Mouse (Mus musculus) CH12.LX (cell line): ENCODE data around the gene Kri1. TPM values are rescaled to one million over a fixed set of nuclear protein-coding genes. Genes with fewer than 3 reads are reported as not detected.

Source experiments
- DNase-seq: peaks from one replicate; pipeline ENCODE4 v3.0.0-alpha.2; 2013; ENCODE audit errors: extremely low read depth
- H3K27ac ChIP-seq: 2 replicates; pipeline ENCODE4 v1.5.1; 2012; ENCODE audit warnings: low read depth, mild to moderate bottlenecking, control low read depth, moderate library complexity; ENCODE audit not compliant: insufficient read depth
- H3K27me3 ChIP-seq: replicated peaks from 2 replicates; pipeline ENCODE3; 2012; ENCODE audit warnings: inconsistent platforms
- H3K36me3 ChIP-seq, 2 experiments: replicated peaks in 1 of 2; 2 replicates each; pipeline versions ENCODE3 to v1.6.1; 2012; ENCODE audit warnings: inconsistent platforms in 1 of 2, low read length in 1 of 2, mild to moderate bottlenecking in 1 of 2, mixed read lengths in 1 of 2, moderate library complexity in 1 of 2; ENCODE audit not compliant: control insufficient read depth in 1 of 2, insufficient read depth in 1 of 2
- H3K4me1 ChIP-seq, 2 experiments: 2 replicates each; pipeline ENCODE4 v1.6.1; 2012; ENCODE audit warnings: inconsistent platforms in 1 of 2, moderate library complexity in 1 of 2; ENCODE audit not compliant: insufficient read depth in 2 of 2, control insufficient read depth in 1 of 2
- H3K4me2 ChIP-seq: 2 replicates; pipeline ENCODE4 v1.6.1; 2012; ENCODE audit warnings: low read depth, mild to moderate bottlenecking, control low read depth; ENCODE audit not compliant: poor library complexity, insufficient read depth, severe bottlenecking
- H3K4me3 ChIP-seq, 3 experiments: fragments of 150-350 bp in 1 of 3; sonication (generic) in 1 of 3; replicated peaks in 1 of 3; 2 replicates each; pipeline versions ENCODE3 to v1.5.1; 2011 to 2012; ENCODE audit warnings: low read depth in 2 of 3, low read length in 2 of 3, mild to moderate bottlenecking in 2 of 3, moderate library complexity in 2 of 3, control low read depth in 1 of 3, improper control_type of control experiment in 1 of 3, inconsistent platforms in 1 of 3, mixed read lengths in 1 of 3; ENCODE audit not compliant: poor library complexity in 1 of 3
- H3K79me2 ChIP-seq: replicated peaks from 2 replicates; pipeline ENCODE4 v1.6.1; 2012; ENCODE audit warnings: mild to moderate bottlenecking, moderate library complexity; ENCODE audit not compliant: control insufficient read depth, poor library complexity, insufficient read depth, severe bottlenecking; ENCODE audit errors: extremely low read depth
- H3K9ac ChIP-seq: 2 replicates; pipeline ENCODE4 v1.6.1; 2012; ENCODE audit warnings: low read depth, mild to moderate bottlenecking, control low read depth, moderate library complexity; ENCODE audit not compliant: insufficient read depth
- H3K9me3 ChIP-seq: replicated peaks from 2 replicates; pipeline ENCODE3; 2012; ENCODE audit warnings: low read length, inconsistent platforms, mixed read lengths
- BHLHE40 ChIP-seq: IDR thresholded peaks from 2 replicates; pipeline ENCODE4 v1.6.1; 2011; ENCODE audit warnings: mild to moderate bottlenecking, low read depth, low read length, improper control_type of control experiment
- CHD1 ChIP-seq: IDR thresholded peaks from 2 replicates; pipeline ENCODE4 v1.6.1; 2012; ENCODE audit warnings: low read depth, low read length, improper control_type of control experiment, inconsistent platforms
- CHD2 ChIP-seq: IDR thresholded peaks from 2 replicates; pipeline ENCODE4 v1.6.1; 2011; ENCODE audit warnings: low read length, improper control_type of control experiment
- E2F4 ChIP-seq: IDR thresholded peaks from 2 replicates; pipeline ENCODE4 v1.6.1; 2011; ENCODE audit warnings: low read depth, low read length, improper control_type of control experiment; ENCODE audit not compliant: insufficient replicate concordance
- ELF1 ChIP-seq: IDR thresholded peaks from 2 replicates; pipeline ENCODE4 v1.6.1; 2014; ENCODE audit warnings: low read depth, mild to moderate bottlenecking, inconsistent platforms, low read length, improper control_type of control experiment
- EP300 ChIP-seq: IDR thresholded peaks from 2 replicates; pipeline ENCODE4 v1.6.1; 2011; ENCODE audit warnings: low read length, improper control_type of control experiment
- ETS1 ChIP-seq: conservative IDR thresholded peaks from 2 replicates; pipeline ENCODE4 v1.6.1; 2012; ENCODE audit warnings: low read depth, mild to moderate bottlenecking, inconsistent platforms, low read length, improper control_type of control experiment, moderate library complexity
- HCFC1 ChIP-seq: IDR thresholded peaks from 2 replicates; pipeline ENCODE4 v1.6.1; 2012; ENCODE audit warnings: low read depth, mild to moderate bottlenecking, inconsistent platforms, low read length, improper control_type of control experiment
- IRF4 ChIP-seq: IDR thresholded peaks from 2 replicates; pipeline ENCODE4 v1.6.1; 2014; ENCODE audit warnings: low read depth, mild to moderate bottlenecking, inconsistent platforms, low read length, improper control_type of control experiment
- KAT2A ChIP-seq: IDR thresholded peaks from 2 replicates; pipeline ENCODE4 v1.6.1; 2012; ENCODE audit warnings: low read length, improper control_type of control experiment, inconsistent platforms; ENCODE audit not compliant: insufficient replicate concordance
- MAFK ChIP-seq: IDR thresholded peaks from 2 replicates; pipeline ENCODE4 v1.6.1; 2011; ENCODE audit warnings: low read length, improper control_type of control experiment; ENCODE audit not compliant: insufficient replicate concordance
- MAX ChIP-seq: IDR thresholded peaks from 2 replicates; pipeline ENCODE4 v1.6.1; 2011; ENCODE audit warnings: low read length, improper control_type of control experiment
- MAZ ChIP-seq: IDR thresholded peaks from 2 replicates; pipeline ENCODE4 v1.6.1; 2012; ENCODE audit warnings: low read depth, mild to moderate bottlenecking, inconsistent platforms, low read length, improper control_type of control experiment, moderate library complexity
- MEF2A ChIP-seq: IDR thresholded peaks from 2 replicates; pipeline ENCODE4 v1.6.1; 2014; ENCODE audit warnings: low read depth, mild to moderate bottlenecking, inconsistent platforms, low read length, improper control_type of control experiment, borderline replicate concordance
- MXI1 ChIP-seq: IDR thresholded peaks from 2 replicates; pipeline ENCODE4 v1.6.1; 2011; ENCODE audit warnings: mild to moderate bottlenecking, low read depth, low read length, improper control_type of control experiment
- MYC ChIP-seq: IDR thresholded peaks from 2 replicates; pipeline ENCODE4 v1.6.1; 2011; ENCODE audit warnings: low read depth, mild to moderate bottlenecking, improper control_type of control experiment, low read length
- NELFE ChIP-seq: IDR thresholded peaks from 2 replicates; pipeline ENCODE4 v1.6.1; 2011; ENCODE audit warnings: low read depth, low read length, improper control_type of control experiment
- NRF1 ChIP-seq: IDR thresholded peaks from 2 replicates; pipeline ENCODE4 v1.6.1; 2014; ENCODE audit warnings: low read depth, mild to moderate bottlenecking, inconsistent platforms, low read length, improper control_type of control experiment, moderate library complexity
- PAX5 ChIP-seq: IDR thresholded peaks from 2 replicates; pipeline ENCODE4 v1.6.1; 2012; ENCODE audit warnings: low read length, inconsistent platforms, mixed read lengths
- POLR2A ChIP-seq: IDR thresholded peaks from 2 replicates; pipeline ENCODE4 v1.6.1; 2011; ENCODE audit warnings: low read depth, mild to moderate bottlenecking, improper control_type of control experiment, low read length
- POLR2AphosphoS2 ChIP-seq: IDR thresholded peaks from 2 replicates; pipeline ENCODE4 v1.6.1; 2011; ENCODE audit warnings: low read depth, low read length, improper control_type of control experiment
- RAD21 ChIP-seq: IDR thresholded peaks from 2 replicates; pipeline ENCODE4 v1.6.1; 2011; ENCODE audit warnings: low read depth, mild to moderate bottlenecking, low read length, improper control_type of control experiment, moderate library complexity
- RCOR1 ChIP-seq: conservative IDR thresholded peaks from 2 replicates; pipeline ENCODE4 v1.6.1; 2012; ENCODE audit warnings: low read depth, mild to moderate bottlenecking, inconsistent platforms, low read length, improper control_type of control experiment
- SIN3A ChIP-seq: IDR thresholded peaks from 2 replicates; pipeline ENCODE4 v1.6.1; 2012; ENCODE audit warnings: low read length, improper control_type of control experiment, inconsistent platforms
- TBP ChIP-seq: conservative IDR thresholded peaks from 2 replicates; pipeline ENCODE4 v1.6.1; 2011; ENCODE audit warnings: low read depth, low read length, improper control_type of control experiment
- TCF12 ChIP-seq: IDR thresholded peaks from 2 replicates; pipeline ENCODE4 v1.6.1; 2014; ENCODE audit warnings: low read depth, mild to moderate bottlenecking, inconsistent platforms, low read length, improper control_type of control experiment
- UBTF ChIP-seq: IDR thresholded peaks from 2 replicates; pipeline ENCODE4 v1.6.1; 2012; ENCODE audit warnings: low read depth, mild to moderate bottlenecking, inconsistent platforms, low read length, improper control_type of control experiment, moderate library complexity
- USF1 ChIP-seq: IDR thresholded peaks from 2 replicates; pipeline ENCODE4 v1.6.1; 2014; ENCODE audit warnings: low read depth, mild to moderate bottlenecking, inconsistent platforms, low read length, improper control_type of control experiment
- ZC3H11A ChIP-seq: IDR thresholded peaks from 2 replicates; pipeline ENCODE4 v1.6.1; 2012; ENCODE audit warnings: low read depth, mild to moderate bottlenecking, inconsistent platforms, low read length, improper control_type of control experiment
- ZMIZ1 ChIP-seq: IDR thresholded peaks from 2 replicates; pipeline ENCODE4 v1.6.1; 2012; ENCODE audit warnings: low read depth, mild to moderate bottlenecking, inconsistent platforms, low read length, improper control_type of control experiment
- ZNF384 ChIP-seq: IDR thresholded peaks from 2 replicates; pipeline ENCODE4 v1.6.1; 2012; ENCODE audit warnings: low read depth, low read length, improper control_type of control experiment, inconsistent platforms
- dilution Hi-C: fragments of 300-500 bp; cut with MboI; formaldehyde crosslinking; loops from 2 replicates; pipeline ENCODE4 v1.14.3; 2020; ENCODE audit warnings: low sequenced_read_pairs; ENCODE audit not compliant: extremely low pct_unique_long_range_greater_than_20kb, extremely low pct_ligation_motif_present
- in situ Hi-C: fragments of 300-500 bp; cut with MboI; formaldehyde crosslinking; loops from 3 replicates; pipeline ENCODE4 v1.14.3; 2019; ENCODE audit warnings: low sequenced_read_pairs, low pct_ligation_motif_present, low pct_unique_long_range_greater_than_20kb, mixed read lengths
- polyA plus RNA-seq: library from polyadenylated mRNA; unstranded; fragments of >175 nt; gene quantifications from 2 replicates; pipeline ENCODE4 v1.2.1, GENCODE M21; 2012; ENCODE audit warnings: low read depth; ENCODE audit not compliant: insufficient read length
- total RNA-seq, 2 experiments: library from RNA; depleted of rRNA; stranded (reverse); fragments of 300-350 nt in 1 of 2; fragments of >200 nt in 1 of 2; gene quantifications; 2 replicates each; pipeline ENCODE4 v1.2.3; 2012 to 2014

Gene Kri1
- total and polyA plus RNA-seq, 3 experiments = 28.8 to 57.1 (median 55.5) TPM

DNA sequence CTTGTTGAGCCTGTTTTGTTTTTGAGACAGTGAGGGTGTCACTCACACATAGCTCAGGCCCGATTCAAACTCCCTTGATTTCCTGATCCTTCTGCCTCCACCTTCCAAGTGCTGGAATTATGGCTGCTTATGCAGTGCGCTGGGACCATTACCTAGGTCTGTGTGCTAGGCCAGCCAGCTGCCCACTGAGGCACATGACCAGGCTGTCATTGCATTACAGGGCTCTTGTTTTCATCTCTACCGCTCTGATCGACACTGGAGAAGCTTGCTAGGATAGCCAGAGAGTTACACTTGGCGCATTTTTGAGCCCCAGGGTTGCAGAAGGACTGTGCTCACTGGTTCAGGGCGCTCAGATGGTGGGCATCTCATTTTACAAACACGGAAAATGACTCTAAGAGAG, 23.9 kb upstream of the Kri1 start:
- Histone ChIP-seq H3K9me3 (no peaks in the 10 kb centered on the region), H3K36me3 (no peaks in the 10 kb centered on the region), H3K4me1 (peaks cover 5 to 18% of the 10 kb centered on the region in 2 experiments), H3K27ac (no peak overlapping the region), H3K4me3 (no peak overlapping the region), H3K79me2 (no peaks in the 10 kb centered on the region), H3K9ac (no peak overlapping the region), H3K27me3 (no peaks in the 10 kb centered on the region), H3K4me2 (no peak overlapping the region)
- in situ Hi-C loops (loop anchor here (5.0 kb wide), 1 partner anchor 41 kb away; no protein-coding TSS in a partner anchor), dilution Hi-C loops (no loop called here)
- DNase-seq = no peak
- TF ChIP-seq TBP = no peak

DNA sequence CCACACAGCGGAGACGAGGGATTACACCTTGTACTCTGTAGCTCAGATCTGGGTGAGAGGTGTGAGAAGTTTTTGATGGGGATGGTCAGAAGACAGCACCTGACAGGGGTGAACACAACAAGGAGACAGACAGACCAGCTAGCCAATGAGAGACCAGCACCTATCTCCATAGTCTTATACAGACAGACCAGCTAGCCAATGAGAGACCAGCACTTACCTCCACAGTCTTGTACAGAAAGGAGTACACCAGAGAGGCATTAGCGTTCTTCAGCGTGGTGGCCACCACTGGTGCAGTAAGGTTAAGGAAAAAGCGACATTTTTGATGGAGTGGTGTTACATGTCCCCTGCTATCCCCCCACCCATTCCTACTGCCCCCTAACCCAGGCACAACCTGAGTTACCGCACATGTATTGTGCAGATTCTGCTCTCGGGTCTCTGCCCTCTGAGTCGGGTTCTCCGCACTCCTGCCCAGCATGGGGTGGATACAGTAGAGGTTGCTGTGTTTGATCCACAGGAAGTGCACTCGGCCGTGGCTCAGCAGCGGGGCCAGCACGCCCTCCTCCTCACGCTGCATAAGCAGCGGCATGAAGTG, 21.5 kb upstream of the Kri1 start:
- dilution Hi-C loops = no loop called here
- in situ Hi-C loops = no loop called here
- Histone ChIP-seq H3K27me3 (no peaks in the 10 kb centered on the region), H3K79me2 (no peaks in the 10 kb centered on the region), H3K9me3 (no peaks in the 10 kb centered on the region), H3K27ac (peak overlapping the region; percentile 10; the same call in 1 of the 2 replicates), H3K4me2 (peak overlapping the region; percentile 73), H3K36me3 (no peaks in the 10 kb centered on the region), H3K4me1 (peaks cover 8 to 19% of the 10 kb centered on the region in 2 experiments), H3K4me3 (peak overlapping the region in 2 of 3 experiments; percentile 43 to 48), H3K9ac (peak overlapping the region; percentile 20)
- DNase-seq = peak; percentile 81
- TF ChIP-seq CHD2 (peak; percentile 96), PAX5 (no peak), MAX (peak; percentile 65; the same call in 1 of the 2 replicates), SIN3A (peak; percentile 74), TCF12 (peak; percentile 54; the same call in 1 of the 2 replicates), BHLHE40 (peak; percentile 52), MAFK (no peak), ETS1 (no peak; the same call in 1 of the 2 replicates), POLR2AphosphoS2 (peak; percentile 44; the same call in 1 of the 2 replicates), MEF2A (no peak), IRF4 (no peak), ZC3H11A (no peak), UBTF (no peak), KAT2A (0 out of 2 replicates have a peak, but pooled peaks have one; percentile 54), MYC (peak; percentile 75), MXI1 (peak; percentile 83), ZNF384 (no peak), RAD21 (no peak), CHD1 (no peak), POLR2A (peak; percentile 55), ZMIZ1 (peak; percentile 73), USF1 (0 out of 2 replicates have a peak, but pooled peaks have one; percentile 4), EP300 (no peak), TBP (peak; percentile 77), MAZ (no peak; the same call in none of the 2 replicates), ELF1 (no peak), NRF1 (0 out of 2 replicates have a peak, but pooled peaks have one; percentile 33), RCOR1 (0 out of 2 replicates have a peak, but pooled peaks have one; percentile 49), HCFC1 (peak; percentile 33; the same call in 1 of the 2 replicates), E2F4 (no peak), NELFE (peak; percentile 56)
